ENCODE assay signal across 18 mouse cellular contexts in genomic region chr7:84447740-84448435, GRCm38 (mm10). TPM values are rescaled to one million over a fixed set of nuclear protein-coding genes. Genes with fewer than 3 reads are reported as not detected.
A peak's percentile ranks its signal among the peaks of the same experiment; 100 is the strongest.
DNase-seq lines count a peak whose midpoint lies in the region; ATAC-seq and TF ChIP-seq lines count a peak whose summit lies in the region.
"Had no signal": no experiment of that assay in that cellular context is flagged by ENCODE, and none has a peak within 500 bp of the region (broad histone marks: within the 10 kb centered on the region; RNA-seq: fewer than 3 reads in every experiment).

No protein-coding gene starts in this region.

- 77% methylated on average over 5 of the region's 5 CpGs for WGBS in hindbrain, embryonic 14.5 days
- WGBS in hindbrain, embryonic 11.5 days, result 88% methylated on average over 5 of the region's 5 CpGs
- 58% methylated on average over 5 of the region's 5 CpGs for WGBS in lung, postnatal 0 days
- WGBS in midbrain, embryonic 12.5 days, result 33% methylated on average over 5 of the region's 5 CpGs
- WGBS in midbrain, embryonic 15.5 days, result 34% methylated on average over 5 of the region's 5 CpGs
- WGBS in intestine, embryonic 15.5 days, result 73% methylated on average over 5 of the region's 5 CpGs

- H3K4me1 ChIP-seq in hindbrain, embryonic 14.5 days (replicated peaks; ENCODE audit: control insufficient read depth, insufficient read depth, low read length), result no peaks in the 10 kb centered on the region
- H3K4me1 ChIP-seq in hindbrain, embryonic 11.5 days (replicated peaks; ENCODE audit: control insufficient read depth, insufficient read depth, low read length), result no peaks in the 10 kb centered on the region
- H3K4me1 ChIP-seq in lung, postnatal 0 days (ENCODE audit: insufficient read depth, low read depth, low read length), result no peaks in the 10 kb centered on the region
- H3K4me1 ChIP-seq in midbrain, embryonic 12.5 days, result peaks cover 7% of the 10 kb centered on the region; the same call in 1 of the 2 replicates
- H3K4me1 ChIP-seq in midbrain, embryonic 15.5 days, result 0 out of 2 replicates have a peak, but pooled peaks cover 4% of the 10 kb centered on the region
- H3K4me1 ChIP-seq in intestine, embryonic 15.5 days (replicated peaks), result no peaks in the 10 kb centered on the region
- H3K4me1 ChIP-seq: heart, embryonic 10.5 days; hindbrain, embryonic 13.5 days; kidney, embryonic 15.5 days; liver, embryonic 12.5 days had no signal

- no peak overlapping the region for H3K4me2 ChIP-seq in hindbrain, embryonic 14.5 days (replicated peaks)
- H3K4me2 ChIP-seq in hindbrain, embryonic 11.5 days (replicated peaks; ENCODE audit: low read depth, low read length), result no peak overlapping the region
- H3K4me2 ChIP-seq in lung, postnatal 0 days (replicated peaks; ENCODE audit: low read depth, low read length), result no peak overlapping the region
- H3K4me2 ChIP-seq in midbrain, embryonic 12.5 days (replicated peaks), result peak overlapping the region; percentile 13; the same call in 1 of the 2 replicates
- H3K4me2 ChIP-seq in midbrain, embryonic 15.5 days, result no peak overlapping the region
- H3K4me2 ChIP-seq in intestine, embryonic 15.5 days (replicated peaks), result no peak overlapping the region
- H3K4me2 ChIP-seq: forebrain, embryonic 12.5 days; heart, embryonic 15.5 days; hindbrain, embryonic 13.5 days; kidney, embryonic 15.5 days; liver, embryonic 12.5 days; neural tube, embryonic 15.5 days had no signal

- no peak overlapping the region for H3K27ac ChIP-seq in hindbrain, embryonic 14.5 days
- no peak overlapping the region for H3K27ac ChIP-seq in hindbrain, embryonic 11.5 days (ENCODE audit: low read depth, low read length)
- no peak overlapping the region for H3K27ac ChIP-seq in lung, postnatal 0 days (ENCODE audit: low read length)
- H3K27ac ChIP-seq in midbrain, embryonic 12.5 days (replicated peaks), result peak overlapping the region; percentile 72
- H3K27ac ChIP-seq in midbrain, embryonic 15.5 days, result no peak overlapping the region
- H3K27ac ChIP-seq in intestine, embryonic 15.5 days, result no peak overlapping the region
- H3K27ac ChIP-seq: forebrain, embryonic 12.5 days; heart, embryonic 10.5 days; heart, embryonic 15.5 days; hindbrain, embryonic 13.5 days; kidney, embryonic 15.5 days; liver, embryonic 12.5 days; neural tube, embryonic 15.5 days had no signal

- H3K4me3 ChIP-seq in hindbrain, embryonic 14.5 days (replicated peaks; ENCODE audit: low read length), result no peak overlapping the region
- H3K4me3 ChIP-seq in hindbrain, embryonic 11.5 days (ENCODE audit: low read depth, low read length), result no peak overlapping the region
- H3K4me3 ChIP-seq in lung, postnatal 0 days (ENCODE audit: low read depth, low read length), result no peak overlapping the region
- H3K4me3 ChIP-seq in midbrain, embryonic 12.5 days, result no peak overlapping the region
- H3K4me3 ChIP-seq in midbrain, embryonic 15.5 days, result no peak overlapping the region
- H3K4me3 ChIP-seq in intestine, embryonic 15.5 days (replicated peaks), result no peak overlapping the region
- H3K4me3 ChIP-seq: erythroblast, embryonic 14.5 days; forebrain, embryonic 12.5 days; heart, embryonic 10.5 days; heart, embryonic 15.5 days; hindbrain, embryonic 13.5 days; kidney, embryonic 15.5 days; liver, embryonic 12.5 days; neural tube, embryonic 15.5 days had no signal

- H3K9ac ChIP-seq in hindbrain, embryonic 14.5 days, result no peak overlapping the region
- no peak overlapping the region for H3K9ac ChIP-seq in hindbrain, embryonic 11.5 days (ENCODE audit: low read depth, low read length)
- H3K9ac ChIP-seq in lung, postnatal 0 days (replicated peaks; ENCODE audit: low read depth), result no peak overlapping the region
- no peak overlapping the region for H3K9ac ChIP-seq in midbrain, embryonic 12.5 days (replicated peaks)
- H3K9ac ChIP-seq in midbrain, embryonic 15.5 days, result no peak overlapping the region
- no peak overlapping the region for H3K9ac ChIP-seq in intestine, embryonic 15.5 days
- H3K9ac ChIP-seq: forebrain, embryonic 12.5 days; heart, embryonic 15.5 days; hindbrain, embryonic 13.5 days; kidney, embryonic 15.5 days; liver, embryonic 12.5 days; liver, postnatal 0 days; neural tube, embryonic 15.5 days had no signal

- no peaks in the 10 kb centered on the region for H3K27me3 ChIP-seq in hindbrain, embryonic 14.5 days (ENCODE audit: control insufficient read depth, insufficient read depth, low read length)
- H3K27me3 ChIP-seq in hindbrain, embryonic 11.5 days (ENCODE audit: control insufficient read depth, insufficient read depth, low read length), result no peaks in the 10 kb centered on the region
- H3K27me3 ChIP-seq in lung, postnatal 0 days (replicated peaks; ENCODE audit: insufficient read depth, low read length), result no peaks in the 10 kb centered on the region
- H3K27me3 ChIP-seq in midbrain, embryonic 12.5 days, result no peaks in the 10 kb centered on the region
- H3K27me3 ChIP-seq in midbrain, embryonic 15.5 days (replicated peaks), result no peaks in the 10 kb centered on the region
- no peaks in the 10 kb centered on the region for H3K27me3 ChIP-seq in intestine, embryonic 15.5 days (replicated peaks)
- H3K27me3 ChIP-seq: heart, embryonic 15.5 days; hindbrain, embryonic 13.5 days; liver, embryonic 12.5 days; neural tube, embryonic 15.5 days had no signal

- TF ChIP-seq CTCF in lung, postnatal 0 days (IDR thresholded peaks at IDR 0.05), result no peak

- no peak for DNase-seq in hindbrain, embryonic 14.5 days (ENCODE audit: low spot score)
- no peak for DNase-seq in hindbrain, embryonic 11.5 days (ENCODE audit: low spot score)
- peak; percentile 49 for DNase-seq in lung, postnatal 0 days (ENCODE audit: low spot score)
- DNase-seq in lung, adult 18-20 months, result no peak
- DNase-seq: gastrocnemius, postnatal 25 days; heart, adult 11 months had no signal

- H3K36me3 ChIP-seq in hindbrain, embryonic 14.5 days (replicated peaks; ENCODE audit: control insufficient read depth, insufficient read depth), result no peaks in the 10 kb centered on the region
- no peaks in the 10 kb centered on the region for H3K36me3 ChIP-seq in hindbrain, embryonic 11.5 days (ENCODE audit: control insufficient read depth, insufficient read depth, low read length)
- no peaks in the 10 kb centered on the region for H3K36me3 ChIP-seq in lung, postnatal 0 days (ENCODE audit: insufficient read depth, low read length)
- no peaks in the 10 kb centered on the region for H3K36me3 ChIP-seq in midbrain, embryonic 12.5 days
- H3K36me3 ChIP-seq in midbrain, embryonic 15.5 days (replicated peaks), result no peaks in the 10 kb centered on the region
- H3K36me3 ChIP-seq in intestine, embryonic 15.5 days, result no peaks in the 10 kb centered on the region
- H3K36me3 ChIP-seq: forebrain, embryonic 12.5 days; heart, embryonic 10.5 days; heart, embryonic 15.5 days; hindbrain, embryonic 13.5 days; kidney, embryonic 15.5 days; liver, embryonic 12.5 days; neural tube, embryonic 15.5 days had no signal

- H3K9me3 ChIP-seq in hindbrain, embryonic 14.5 days (ENCODE audit: control insufficient read depth, low read length), result no peaks in the 10 kb centered on the region
- no peaks in the 10 kb centered on the region for H3K9me3 ChIP-seq in hindbrain, embryonic 11.5 days (ENCODE audit: control insufficient read depth, low read length)
- H3K9me3 ChIP-seq in lung, postnatal 0 days (ENCODE audit: low read length), result no peaks in the 10 kb centered on the region
- no peaks in the 10 kb centered on the region for H3K9me3 ChIP-seq in midbrain, embryonic 12.5 days
- no peaks in the 10 kb centered on the region for H3K9me3 ChIP-seq in midbrain, embryonic 15.5 days
- no peaks in the 10 kb centered on the region for H3K9me3 ChIP-seq in intestine, embryonic 15.5 days
- H3K9me3 ChIP-seq: forebrain, embryonic 12.5 days; heart, embryonic 10.5 days; heart, embryonic 15.5 days; hindbrain, embryonic 13.5 days; kidney, embryonic 15.5 days; liver, embryonic 12.5 days; neural tube, embryonic 15.5 days had no signal

- 0 out of 2 replicates have a peak, but pooled peaks have one; percentile 31 for ATAC-seq in hindbrain, embryonic 14.5 days (ENCODE audit: low FRiP score)
- no peak for ATAC-seq in hindbrain, embryonic 11.5 days (ENCODE audit: low FRiP score)
- ATAC-seq in lung, postnatal 0 days, result peak; percentile 25; the same call in 1 of the 2 replicates
- ATAC-seq in midbrain, embryonic 12.5 days (ENCODE audit: low FRiP score, low read depth), result peak; percentile 48
- peak; percentile 38; the same call in 1 of the 2 replicates for ATAC-seq in midbrain, embryonic 15.5 days (replicated peaks)
- no peak for ATAC-seq in intestine, embryonic 15.5 days
- ATAC-seq: liver, embryonic 12.5 days; liver, postnatal 0 days had no signal

- no peak for TF ChIP-seq EP300 in lung, postnatal 0 days (IDR thresholded peaks at IDR 0.05)

RNA-seq across cellular contexts. Expression of gene Arnt2, which starts 37.9 kb away (rescaled TPM):
- polyA plus RNA-seq in hindbrain, embryonic 14.5 days (2014; fragmentation: Nextera tagmentation; extraction: Ambion mirVana), result 67.4 and 78.3 TPM in 2 replicates
- 32.8 and 39.5 TPM in 2 replicates for polyA plus RNA-seq in hindbrain, embryonic 11.5 days (2014; fragmentation: Nextera tagmentation; extraction: Ambion mirVana)
- 0.63 and 0.78 TPM in 2 replicates for polyA plus RNA-seq in lung, postnatal 0 days (2015; fragmentation: Nextera tagmentation; extraction: Ambion mirVana)
- polyA plus RNA-seq in midbrain, embryonic 12.5 days (2016; fragmentation: Nextera tagmentation; extraction: Ambion mirVana), result 67.1 and 77.6 TPM in 2 replicates
- 88.4 and 96.8 TPM in 2 replicates for polyA plus RNA-seq in midbrain, embryonic 15.5 days (2015; fragmentation: Nextera tagmentation; extraction: Ambion mirVana)
- 3.4 and 3.8 TPM in 2 replicates for polyA plus RNA-seq in intestine, embryonic 15.5 days (2015; fragmentation: Nextera tagmentation; extraction: Ambion mirVana)
- polyA plus RNA-seq: erythroblast, embryonic 14.5 days; liver, postnatal 0 days had no signal

Comparison
In these comparisons a context has a peak if more than half of its experiments do, and no peak if none do; other contexts are left out.
1. ATAC-seq: peak in hindbrain, embryonic 14.5 days (single experiment), lung, postnatal 0 days (single experiment), midbrain, embryonic 12.5 days (single experiment) and midbrain, embryonic 15.5 days (single experiment); none in hindbrain, embryonic 11.5 days (single experiment) and intestine, embryonic 15.5 days (single experiment).